Mouse (Mus musculus): ENCODE measurements around the gene Slc25a42. TPM values are rescaled to one million over a fixed set of nuclear protein-coding genes. Genes with fewer than 3 reads are reported as not detected.
A peak's percentile ranks its signal among the peaks of the same experiment; 100 is the strongest.

Slc25a42 gene
- polyA plus RNA-seq, 1 experiment from 2014 or later, result 7.6 TPM

DNA sequence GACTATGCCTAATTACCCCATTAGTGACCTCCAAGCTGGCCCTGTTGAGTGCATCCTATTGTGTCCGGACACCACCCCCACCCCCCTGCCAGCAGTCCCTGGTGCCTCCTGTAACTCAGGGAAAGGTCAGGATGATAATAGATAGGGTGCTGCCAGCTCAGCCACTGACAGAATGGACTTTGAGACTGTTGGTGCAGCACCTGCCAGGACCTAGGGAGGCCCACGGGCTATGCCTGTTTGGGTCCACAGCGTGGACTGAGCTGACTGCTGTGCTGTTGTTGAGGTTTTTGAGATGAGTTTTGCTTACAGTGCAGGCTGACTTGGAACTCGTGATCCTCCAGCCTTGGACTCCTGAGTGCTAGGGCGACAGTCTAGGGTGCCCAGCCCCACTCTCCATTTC, 18.9 kb downstream of the Slc25a42 start:
- 67% methylated on average over 5 of the region's 5 CpGs for WGBS
- H3K4me2 ChIP-seq, result no peak overlapping the region
- no peak overlapping the region for H3K27ac ChIP-seq
- H3K27me3 ChIP-seq, result no peaks in the 10 kb centered on the region
- ATAC-seq (replicated peaks; ENCODE audit: insufficient number of reproducible peaks, insufficient read depth, low FRiP score, low read depth), result no peak
- H3K36me3 ChIP-seq, result no peaks in the 10 kb centered on the region; the same call in 1 of the 2 replicates
- H3K4me1 ChIP-seq (replicated peaks), result no peaks in the 10 kb centered on the region
- no peak overlapping the region for H3K9ac ChIP-seq
- H3K4me3 ChIP-seq, result no peak overlapping the region
- no peaks in the 10 kb centered on the region for H3K9me3 ChIP-seq (replicated peaks)

DNA sequence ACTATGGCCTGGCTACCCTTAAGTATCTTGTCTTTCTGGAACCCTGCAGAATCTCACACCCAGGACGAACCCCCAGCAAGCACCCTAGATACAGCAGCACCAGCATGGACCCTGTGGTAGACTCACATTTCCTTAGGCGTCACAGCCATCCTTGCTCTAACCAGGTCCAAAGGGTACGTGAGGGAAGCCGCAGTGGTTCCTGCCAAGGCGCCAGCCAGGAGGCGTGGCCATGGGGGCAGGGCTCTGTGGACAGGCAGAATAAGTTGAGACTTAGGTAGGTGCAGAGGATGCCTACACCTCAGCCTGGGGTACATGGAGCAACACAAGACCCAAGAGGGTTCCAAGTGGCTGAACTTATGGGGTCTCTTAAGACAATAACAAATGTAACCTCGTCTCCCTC, 23.4 kb downstream of the Slc25a42 start:
- Histone ChIP-seq H3K4me3 (no peak overlapping the region), H3K27ac (no peak overlapping the region), H3K9ac (no peak overlapping the region), H3K4me2 (no peak overlapping the region), H3K36me3 (peaks cover 10% of the 10 kb centered on the region; the same call in 1 of the 2 replicates), H3K27me3 (no peaks in the 10 kb centered on the region), H3K4me1 (replicated peaks) (no peaks in the 10 kb centered on the region), H3K9me3 (replicated peaks) (no peaks in the 10 kb centered on the region)
- WGBS, result 59% methylated on average over 7 of the region's 7 CpGs
- no peak for ATAC-seq (replicated peaks; ENCODE audit: insufficient number of reproducible peaks, insufficient read depth, low FRiP score, low read depth)

DNA sequence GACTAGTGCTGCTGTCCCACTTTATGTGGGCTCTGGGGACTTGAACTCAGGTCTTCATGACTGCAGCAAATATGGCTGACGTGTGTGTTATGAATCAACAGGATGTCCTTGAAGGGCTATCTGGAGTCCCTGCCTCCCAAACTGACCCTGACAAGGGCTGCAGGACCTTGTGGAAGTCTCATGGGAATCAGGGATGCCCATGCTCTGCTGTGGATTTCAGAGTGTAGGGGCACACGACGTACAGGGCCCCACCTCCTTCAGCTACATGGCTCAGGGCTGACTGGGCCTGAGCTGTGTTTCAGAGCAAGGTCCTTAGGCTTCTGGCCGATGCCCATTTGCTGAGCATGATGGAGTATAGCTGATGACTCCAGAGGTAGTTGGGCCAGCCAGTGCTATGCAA, 28.9 kb downstream of the Slc25a42 start:
- H3K4me2 ChIP-seq, result no peak overlapping the region
- H3K36me3 ChIP-seq, result peaks cover 47% of the 10 kb centered on the region
- no peak for ATAC-seq (replicated peaks; ENCODE audit: insufficient number of reproducible peaks, insufficient read depth, low FRiP score, low read depth)
- WGBS, result 82% methylated on average over 4 of the region's 4 CpGs
- no peaks in the 10 kb centered on the region for H3K4me1 ChIP-seq (replicated peaks)
- no peaks in the 10 kb centered on the region for H3K27me3 ChIP-seq
- no peaks in the 10 kb centered on the region for H3K9me3 ChIP-seq (replicated peaks)
- H3K4me3 ChIP-seq, result no peak overlapping the region
- H3K27ac ChIP-seq, result no peak overlapping the region
- no peak overlapping the region for H3K9ac ChIP-seq

DNA sequence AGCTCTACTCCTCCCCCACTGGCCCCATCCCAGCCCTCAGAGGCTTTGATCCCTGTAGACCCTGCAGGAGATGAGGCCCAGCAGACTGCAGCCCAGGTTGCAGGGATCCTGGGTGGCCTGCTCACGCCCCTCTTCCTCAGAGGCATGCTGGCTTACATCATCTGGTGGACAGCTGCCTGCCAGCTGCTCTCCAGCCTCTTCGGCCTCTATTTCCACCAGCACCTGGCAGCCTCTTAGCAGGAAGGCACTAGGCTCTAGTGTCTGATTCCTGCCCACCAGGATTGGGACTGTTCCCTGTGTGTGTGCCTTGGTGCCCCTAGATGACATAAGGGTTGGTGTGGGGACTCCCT, 30.2 kb downstream of the Slc25a42 start:
- Histone ChIP-seq H3K4me3 (no peak overlapping the region), H3K9ac (no peak overlapping the region), H3K4me2 (no peak overlapping the region), H3K27ac (no peak overlapping the region), H3K4me1 (replicated peaks) (no peaks in the 10 kb centered on the region), H3K36me3 (peaks cover 44% of the 10 kb centered on the region), H3K9me3 (replicated peaks) (no peaks in the 10 kb centered on the region), H3K27me3 (no peaks in the 10 kb centered on the region)
- no peak for ATAC-seq (replicated peaks; ENCODE audit: insufficient number of reproducible peaks, insufficient read depth, low FRiP score, low read depth)
- 29% methylated on average over 2 of the region's 2 CpGs for WGBS

DNA sequence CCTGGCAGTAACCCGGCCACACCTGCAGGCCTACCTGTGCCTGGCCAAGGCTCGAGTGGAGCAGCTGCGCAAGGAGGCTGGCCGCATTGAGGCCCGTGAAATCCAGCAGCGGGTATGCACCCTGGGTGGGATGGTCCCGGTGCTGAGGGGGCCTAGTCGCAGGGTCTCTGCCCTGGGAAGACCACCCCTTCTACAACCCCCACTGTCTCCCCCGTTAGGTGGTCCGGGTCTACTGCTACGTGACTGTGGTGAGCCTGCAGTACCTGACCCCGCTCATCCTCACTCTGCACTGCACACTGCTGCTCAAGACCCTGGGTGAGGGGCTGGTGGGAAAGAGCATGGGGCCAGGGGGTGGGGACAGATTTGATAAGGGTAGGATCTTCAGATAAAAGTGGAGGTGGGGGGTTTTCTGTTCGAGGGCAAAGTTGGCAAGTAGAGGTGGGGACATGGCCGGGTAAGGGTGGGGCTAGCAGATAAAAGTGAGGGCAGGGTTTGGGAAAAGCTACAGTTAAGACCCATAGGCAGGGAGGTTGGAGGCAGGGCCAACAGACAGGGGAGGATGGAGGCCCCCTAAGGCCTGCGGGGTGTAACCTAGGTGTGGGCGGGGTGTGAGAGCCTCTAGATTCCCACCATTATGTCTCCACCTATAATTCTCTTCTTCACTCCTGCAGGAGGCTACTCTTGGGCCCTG, 30.7 kb downstream of the Slc25a42 start:
- Histone ChIP-seq H3K4me3 (no peak overlapping the region), H3K9ac (no peak overlapping the region)

DNA sequence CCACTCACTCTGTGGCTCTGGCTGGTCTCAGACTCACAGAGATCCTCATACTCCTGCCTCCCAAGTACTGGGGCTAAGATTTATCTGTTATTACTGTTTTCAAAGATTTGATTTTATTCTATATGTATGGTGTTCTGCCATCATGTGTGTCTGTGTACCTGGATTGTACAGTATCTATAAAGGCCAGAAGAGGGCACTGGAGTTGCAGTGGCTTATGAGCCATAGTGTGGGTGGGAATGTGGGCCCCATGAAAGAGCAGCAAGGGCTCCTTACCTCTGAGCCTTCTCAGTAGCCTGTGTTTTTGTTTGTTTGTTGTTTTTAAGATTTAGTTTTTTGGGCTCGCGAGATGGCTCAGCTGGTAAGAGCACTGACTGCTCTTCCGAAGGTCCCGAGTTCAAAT, 33.0 kb downstream of the Slc25a42 start:
- Histone ChIP-seq H3K4me1 (replicated peaks) (peaks cover 6% of the 10 kb centered on the region), H3K27me3 (no peaks in the 10 kb centered on the region), H3K4me2 (no peak overlapping the region), H3K9ac (no peak overlapping the region), H3K27ac (no peak overlapping the region), H3K9me3 (replicated peaks) (no peaks in the 10 kb centered on the region), H3K4me3 (no peak overlapping the region), H3K36me3 (peaks cover 46% of the 10 kb centered on the region)
- ATAC-seq (replicated peaks; ENCODE audit: insufficient number of reproducible peaks, insufficient read depth, low FRiP score, low read depth), result no peak
- 97% methylated on average over 4 of the region's 4 CpGs for WGBS

More for the DNA sequence above, 30.7 kb downstream of the Slc25a42 start:
- H3K4me2 ChIP-seq, result no peak overlapping the region
- no peak for ATAC-seq (replicated peaks; ENCODE audit: insufficient number of reproducible peaks, insufficient read depth, low FRiP score, low read depth)
- H3K36me3 ChIP-seq, result peaks cover 46% of the 10 kb centered on the region
- H3K27me3 ChIP-seq, result no peaks in the 10 kb centered on the region
- H3K4me1 ChIP-seq (replicated peaks), result no peaks in the 10 kb centered on the region
- no peak overlapping the region for H3K27ac ChIP-seq
- whole genome bisulfite sequencing, result 74% methylated on average over 16 of the region's 16 CpGs
- no peaks in the 10 kb centered on the region for H3K9me3 ChIP-seq (replicated peaks)

DNA sequence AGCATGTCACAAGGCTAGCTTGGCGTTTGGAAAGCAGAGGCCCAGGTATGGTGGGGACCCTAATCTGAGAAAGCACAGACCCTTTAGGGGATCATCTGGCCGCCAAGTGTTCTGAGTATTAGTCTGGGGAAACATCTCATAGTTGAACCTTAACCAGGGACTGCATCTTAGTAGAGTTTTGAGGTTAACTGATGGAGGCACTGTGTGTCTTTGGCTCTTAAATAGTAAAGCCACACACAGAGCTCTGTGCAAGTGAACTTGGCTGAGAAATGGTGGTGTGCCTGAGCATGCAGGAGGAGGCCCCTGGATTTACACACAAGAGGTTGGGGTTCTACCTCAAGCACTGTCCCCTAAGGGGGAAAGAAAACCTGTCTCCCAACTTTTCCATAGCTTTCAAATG, 33.9 kb downstream of the Slc25a42 start:
- 84% methylated on average over 2 of the region's 2 CpGs for WGBS

DNA sequence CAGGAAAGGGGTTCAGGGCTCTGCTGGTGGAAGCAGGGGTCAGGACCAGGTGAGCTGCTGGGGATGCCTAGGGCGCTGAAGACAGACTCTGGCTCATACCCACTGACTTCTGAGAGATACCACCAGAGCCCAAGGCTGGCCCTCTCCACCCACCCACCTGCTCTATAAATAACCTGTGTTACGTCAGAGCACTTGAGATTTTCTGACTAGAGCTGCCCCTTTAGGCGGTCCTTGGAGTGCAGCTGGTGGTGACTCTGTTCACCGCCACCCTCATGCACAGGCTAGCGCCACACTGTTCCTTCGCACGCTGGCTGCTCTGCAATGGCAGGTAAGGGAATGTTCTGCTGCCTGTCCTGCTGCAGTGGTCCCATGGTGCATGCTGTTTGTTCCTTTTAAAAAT, 38.0 kb downstream of the Slc25a42 start:
- ATAC-seq (replicated peaks; ENCODE audit: insufficient number of reproducible peaks, insufficient read depth, low FRiP score, low read depth), result peak; percentile 65
- Histone ChIP-seq H3K9me3 (replicated peaks) (no peaks in the 10 kb centered on the region), H3K4me1 (replicated peaks) (peaks cover 19% of the 10 kb centered on the region), H3K4me3 (peak overlapping the region; percentile 6), H3K36me3 (peaks cover 12% of the 10 kb centered on the region; the same call in 1 of the 2 replicates), H3K27me3 (no peaks in the 10 kb centered on the region), H3K4me2 (peak overlapping the region; percentile 44), H3K9ac (peak overlapping the region; percentile 30; the same call in 1 of the 2 replicates), H3K27ac (peak overlapping the region; percentile 60)
- 48% methylated on average over 7 of the region's 7 CpGs for WGBS

More for the DNA sequence above, 33.9 kb downstream of the Slc25a42 start:
- Histone ChIP-seq H3K4me3 (no peak overlapping the region), H3K27me3 (no peaks in the 10 kb centered on the region), H3K4me1 (replicated peaks) (peaks cover 14% of the 10 kb centered on the region), H3K9me3 (replicated peaks) (no peaks in the 10 kb centered on the region), H3K27ac (no peak overlapping the region), H3K36me3 (peaks cover 44% of the 10 kb centered on the region), H3K4me2 (no peak overlapping the region), H3K9ac (no peak overlapping the region)
- ATAC-seq (replicated peaks; ENCODE audit: insufficient number of reproducible peaks, insufficient read depth, low FRiP score, low read depth), result no peak

DNA sequence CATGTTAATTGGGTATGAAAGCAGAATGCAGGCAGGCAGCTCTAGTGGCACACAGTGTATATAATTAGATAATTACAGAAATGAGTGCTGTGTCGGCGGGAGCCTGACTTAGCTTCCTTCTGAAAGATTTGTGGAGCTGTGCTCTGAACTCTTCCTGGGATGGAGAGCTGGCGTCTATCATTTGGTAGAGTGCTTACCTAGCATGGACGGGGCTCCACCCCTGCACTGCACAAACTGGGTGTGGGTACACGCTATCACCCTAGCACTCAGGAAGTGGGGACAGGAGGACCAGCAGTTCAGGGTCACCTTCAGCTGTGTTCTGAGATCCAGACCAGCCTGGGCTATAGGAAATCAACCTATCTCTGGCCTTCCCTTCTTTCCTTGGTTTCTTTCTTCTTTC, 38.8 kb downstream of the Slc25a42 start:
- Histone ChIP-seq H3K4me1 (replicated peaks) (peaks cover 19% of the 10 kb centered on the region), H3K9me3 (replicated peaks) (no peaks in the 10 kb centered on the region), H3K9ac (no peak overlapping the region), H3K27ac (peak overlapping the region; percentile 60; the same call in 1 of the 2 replicates), H3K4me2 (peak overlapping the region; percentile 60), H3K27me3 (no peaks in the 10 kb centered on the region), H3K4me3 (no peak overlapping the region), H3K36me3 (peaks cover 9% of the 10 kb centered on the region; the same call in 1 of the 2 replicates)
- no peak for ATAC-seq (replicated peaks; ENCODE audit: insufficient number of reproducible peaks, insufficient read depth, low FRiP score, low read depth)
- 68% methylated on average over 5 of the region's 5 CpGs for WGBS

DNA sequence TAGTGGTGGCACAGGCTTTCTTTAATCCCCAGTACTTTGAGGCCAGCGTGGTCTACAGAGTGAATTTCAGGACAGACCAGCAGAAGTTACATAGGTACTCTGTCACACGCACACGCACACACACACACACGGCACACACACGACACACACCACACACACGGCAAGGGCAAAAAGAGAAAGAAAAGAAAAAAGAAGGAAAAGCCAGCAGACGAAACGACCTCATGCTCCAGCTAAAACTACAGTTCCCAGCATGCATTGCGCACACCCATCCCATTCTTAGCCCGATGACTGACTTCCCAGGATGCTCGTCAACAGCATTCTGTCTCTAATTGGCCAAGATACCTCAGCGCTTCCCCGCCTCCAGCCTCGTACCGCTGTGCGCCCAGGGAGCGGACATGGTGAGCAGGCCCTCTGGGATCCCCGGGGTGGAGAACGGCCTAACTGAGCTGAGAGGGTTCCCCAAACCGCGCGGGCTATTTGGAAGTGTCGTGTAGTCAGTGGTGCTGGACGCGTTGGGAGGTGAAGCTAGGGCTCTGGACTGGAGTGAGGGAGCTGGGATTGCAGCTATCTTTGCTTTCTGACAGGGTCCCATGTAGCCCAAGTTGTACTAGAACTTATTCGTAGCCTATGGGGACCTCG, 39.9 kb downstream of the Slc25a42 start, which contains the start of gene Tmem161a:
Gene Tmem161a (plus strand): TSS at position 314 of the 639 bp plus-strand sequence.
- peak within 1 kb of the TSS; percentile 66 for H3K4me3 ChIP-seq
- H3K9ac ChIP-seq, result peak within 1 kb of the TSS; percentile 69
- peak; percentile 94 for ATAC-seq (replicated peaks; ENCODE audit: insufficient number of reproducible peaks, insufficient read depth, low FRiP score, low read depth)
- peak within 1 kb of the TSS; percentile 60 for H3K4me2 ChIP-seq
- peaks cover 3% of the 10 kb centered on the region for H3K27me3 ChIP-seq
- WGBS, result 2% methylated on average over 27 of the region's 27 CpGs
- H3K4me1 ChIP-seq (replicated peaks), result peaks cover 19% of the 10 kb centered on the region
- H3K36me3 ChIP-seq, result peaks cover 5% of the 10 kb centered on the region; the same call in 1 of the 2 replicates
- no peaks in the 10 kb centered on the region for H3K9me3 ChIP-seq (replicated peaks)
- peak within 1 kb of the TSS; percentile 69 for H3K27ac ChIP-seq

DNA sequence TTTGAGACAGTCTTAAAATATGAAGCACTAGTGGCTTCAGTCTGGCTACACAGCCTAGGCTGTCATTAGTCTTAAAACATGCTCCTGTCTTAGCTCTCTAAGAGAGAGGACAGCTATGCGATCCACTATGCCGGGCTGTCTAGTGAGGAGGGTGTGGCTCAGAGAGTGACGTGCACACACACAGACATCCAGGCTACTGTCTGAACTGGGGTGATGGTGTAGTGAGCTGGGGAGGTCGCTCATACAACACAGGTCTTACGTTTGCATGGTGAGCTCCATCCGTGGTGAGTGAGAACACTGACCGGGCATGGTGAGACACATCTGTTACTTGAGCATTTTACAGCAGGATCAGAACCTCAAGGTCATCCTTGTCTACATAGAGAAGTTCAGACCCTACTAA, 40.9 kb downstream of the Slc25a42 start:
- WGBS, result 85% methylated on average over 7 of the region's 7 CpGs
- H3K9me3 ChIP-seq (replicated peaks), result no peaks in the 10 kb centered on the region
- no peak overlapping the region for H3K27ac ChIP-seq
- H3K4me3 ChIP-seq, result no peak overlapping the region
- H3K9ac ChIP-seq, result no peak overlapping the region
- peaks cover 10% of the 10 kb centered on the region for H3K27me3 ChIP-seq
- no peaks in the 10 kb centered on the region for H3K36me3 ChIP-seq
- no peak overlapping the region for H3K4me2 ChIP-seq
- H3K4me1 ChIP-seq (replicated peaks), result peaks cover 26% of the 10 kb centered on the region
- no peak for ATAC-seq (replicated peaks; ENCODE audit: insufficient number of reproducible peaks, insufficient read depth, low FRiP score, low read depth)

Measured in heart, embryonic 15.5 days (tissue).